Mouse (Mus musculus): ENCODE results near the gene Pnpla3.

GRCm38 (mm10) chr15:84169511-84169910 is 1.9 kb downstream of the Pnpla3 start:
- TF ChIP-seq CTCF (IDR thresholded peaks at IDR 0.05) (no peak), POLR2A (IDR thresholded peaks at IDR 0.05; ENCODE audit: insufficient read depth, low read depth, low read length) (no peak)
